Mouse (Mus musculus) gastrocnemius, postnatal 14 days (tissue): ENCODE measurements around the gene Smoc1. TPM values are rescaled to one million over a fixed set of nuclear protein-coding genes. Genes with fewer than 3 reads are reported as not detected.

Source experiments
- DNase-seq: peaks from one replicate; pipeline ENCODE4 v3.0.0; 2021; ENCODE audit warnings: mixed read lengths
- intact Hi-C: fragments of 180-260 bp; cut with DNase I; formaldehyde crosslinking; loops from one replicate; pipeline ENCODE4 v1.15.1; 2025; ENCODE audit warnings: low total_unique reads
- total RNA-seq, 2 experiments: library from RNA; stranded (reverse); gene quantifications; 2 replicates each; pipeline ENCODE4 v1.2.3; 2021

Smoc1 gene
- total RNA-seq, 2 experiments from 2014 or later = 0.71 to 1.1 TPM

- intact Hi-C loops = no loop called here
- DNase-seq = no peak
Measured at GRCm38 (mm10) chr12:81110006-81110405, 83.4 kb downstream of the Smoc1 start.

- intact Hi-C loops = no loop called here
Measured at GRCm38 (mm10) chr12:81112321-81112720, 85.7 kb downstream of the Smoc1 start.

DNA sequence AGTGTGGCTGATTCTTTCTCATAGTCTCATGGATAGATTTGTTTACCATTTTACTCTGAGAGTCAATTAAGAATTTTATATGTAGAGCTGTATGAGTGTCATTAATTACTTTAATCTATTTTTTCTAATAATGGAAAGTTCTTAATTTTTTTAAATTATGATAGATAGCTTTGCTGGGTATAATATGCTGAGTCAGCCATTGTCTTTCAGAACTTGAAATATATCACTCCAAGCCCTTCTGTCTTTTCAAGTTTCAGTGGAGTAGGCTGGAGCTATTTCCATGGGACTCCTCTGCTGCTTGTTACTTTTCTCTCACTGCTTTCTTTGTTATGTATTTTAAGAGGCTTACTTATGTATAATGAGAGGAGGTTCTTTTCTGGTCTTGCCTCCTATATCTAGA lies 93.7 kb downstream of the Smoc1 start:
- no peak for DNase-seq
- intact Hi-C loops = no loop called here

More at GRCm38 (mm10) chr12:81112321-81112720, 85.7 kb downstream of the Smoc1 start:
- DNase-seq = no peak

DNA sequence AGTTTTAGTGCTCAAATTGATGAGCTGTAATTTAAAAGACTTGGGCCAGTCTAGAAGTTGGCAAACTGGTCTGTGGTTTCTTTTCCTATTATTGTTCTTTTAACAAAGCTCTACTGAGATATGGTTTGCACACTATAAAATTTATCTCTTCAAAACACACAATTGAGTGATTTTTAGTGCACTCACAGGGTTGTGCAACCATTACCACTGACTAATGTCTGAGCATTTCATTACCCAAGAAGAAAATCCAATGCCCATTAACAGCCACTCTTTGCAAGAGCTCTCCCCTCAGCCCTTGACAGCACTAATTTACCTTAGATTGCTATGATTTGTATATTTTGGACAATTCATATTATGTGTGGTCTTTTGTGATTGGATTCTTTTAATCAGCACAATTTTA lies 97.2 kb downstream of the Smoc1 start:
- no peak for DNase-seq
- intact Hi-C loops = no loop called here

DNA sequence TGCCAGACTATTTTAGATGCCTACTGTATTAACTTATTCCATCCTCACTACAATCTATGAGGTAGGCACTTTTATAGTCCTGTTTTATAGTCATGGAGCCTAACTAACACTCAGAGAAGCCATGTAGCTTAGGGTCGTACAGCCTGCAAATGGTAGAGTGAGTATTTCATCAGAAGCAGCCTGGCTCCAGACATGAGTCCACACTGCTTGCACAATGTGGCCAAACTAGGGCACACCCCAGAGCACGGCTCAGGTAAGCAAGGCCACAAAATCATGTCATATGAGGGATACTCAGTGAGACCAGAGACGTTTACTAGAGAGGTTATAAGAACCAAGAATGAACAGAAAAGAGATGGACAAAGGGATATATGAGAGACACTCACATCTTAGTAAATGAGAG lies 100.2 kb downstream of the Smoc1 start:
- DNase-seq = no peak
- intact Hi-C loops = no loop called here

DNA sequence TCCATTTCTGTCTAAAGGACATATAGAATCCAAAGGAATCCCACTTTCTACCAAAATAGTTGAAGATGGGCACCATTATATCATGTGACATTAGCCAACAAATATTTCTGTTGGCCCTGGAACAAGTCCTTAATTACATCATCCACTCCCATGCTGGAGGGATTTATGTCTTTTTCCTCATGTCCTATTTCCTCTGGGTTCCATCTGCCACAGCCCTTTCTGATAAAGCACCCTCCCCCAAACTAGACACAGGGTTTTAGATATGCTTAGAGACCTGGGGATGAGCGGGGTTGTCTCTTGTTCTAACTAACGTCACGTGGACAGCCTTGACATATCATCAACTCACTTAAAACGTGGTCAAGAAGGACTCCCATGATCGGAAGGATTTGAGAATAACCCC lies 102.1 kb downstream of the Smoc1 start:
- intact Hi-C loops = no loop called here
- no peak for DNase-seq

- no peak for DNase-seq
- intact Hi-C loops = no loop called here
Measured at GRCm38 (mm10) chr12:81130692-81131091, 104.1 kb downstream of the Smoc1 start.

DNA sequence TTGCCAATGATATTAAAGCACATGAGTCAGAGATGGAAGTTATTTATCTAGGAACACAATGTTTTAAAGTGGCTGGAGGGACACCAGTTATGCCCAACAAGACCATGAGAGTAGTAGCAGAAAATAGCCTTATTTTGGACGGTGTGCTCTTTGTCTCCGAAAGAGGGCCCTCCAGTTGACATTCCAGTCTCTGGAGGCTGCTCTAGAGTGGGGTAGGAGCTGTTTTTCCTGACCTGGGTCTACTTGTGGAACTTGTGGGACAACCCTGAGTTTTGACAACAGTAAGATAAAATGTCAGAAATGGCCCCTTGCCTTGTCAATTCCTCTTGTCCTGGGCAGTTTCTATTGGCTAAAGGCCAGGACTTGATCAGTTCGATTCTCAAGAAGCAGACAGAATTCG lies 104.5 kb downstream of the Smoc1 start:
- no peak for DNase-seq
- intact Hi-C loops = no loop called here

DNA sequence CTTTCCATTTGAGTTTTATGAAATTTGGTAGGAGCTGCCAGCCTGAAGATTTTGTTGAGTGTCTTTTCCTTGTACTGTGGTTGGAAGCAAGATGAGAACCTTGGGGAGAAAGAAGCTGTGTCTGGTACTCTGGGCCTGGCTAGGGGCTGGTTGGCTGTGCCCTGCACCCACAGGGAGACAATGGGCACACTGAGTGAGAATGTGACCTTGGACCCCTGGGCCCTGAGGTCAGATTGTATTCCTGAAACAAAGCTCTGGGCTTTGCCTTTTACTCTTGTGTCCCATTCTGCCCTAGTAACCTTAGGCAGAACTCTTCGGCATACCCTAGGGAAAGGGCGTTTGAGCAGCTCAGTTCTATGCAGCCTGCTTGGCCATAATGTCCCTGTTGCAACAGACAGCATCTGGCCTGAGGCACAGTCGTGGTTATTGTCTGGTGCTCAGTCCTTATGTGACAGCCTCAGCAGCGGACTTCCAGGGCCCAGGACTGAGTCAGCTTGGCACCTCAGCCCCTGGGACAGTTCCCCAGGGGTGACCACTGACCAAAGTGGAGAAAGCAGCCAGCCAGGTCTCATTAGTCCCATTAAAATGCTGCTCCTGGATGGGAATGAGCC lies 106.6 kb downstream of the Smoc1 start:
- intact Hi-C loops = no loop called here
- no peak for DNase-seq

- no peak for DNase-seq
- intact Hi-C loops = no loop called here
Measured at GRCm38 (mm10) chr12:81138217-81138616, 111.6 kb downstream of the Smoc1 start.

GRCm38 (mm10) chr12:81139463-81139862 lies 112.9 kb downstream of the Smoc1 start:
- intact Hi-C loops = no loop called here
- DNase-seq = no peak

DNA sequence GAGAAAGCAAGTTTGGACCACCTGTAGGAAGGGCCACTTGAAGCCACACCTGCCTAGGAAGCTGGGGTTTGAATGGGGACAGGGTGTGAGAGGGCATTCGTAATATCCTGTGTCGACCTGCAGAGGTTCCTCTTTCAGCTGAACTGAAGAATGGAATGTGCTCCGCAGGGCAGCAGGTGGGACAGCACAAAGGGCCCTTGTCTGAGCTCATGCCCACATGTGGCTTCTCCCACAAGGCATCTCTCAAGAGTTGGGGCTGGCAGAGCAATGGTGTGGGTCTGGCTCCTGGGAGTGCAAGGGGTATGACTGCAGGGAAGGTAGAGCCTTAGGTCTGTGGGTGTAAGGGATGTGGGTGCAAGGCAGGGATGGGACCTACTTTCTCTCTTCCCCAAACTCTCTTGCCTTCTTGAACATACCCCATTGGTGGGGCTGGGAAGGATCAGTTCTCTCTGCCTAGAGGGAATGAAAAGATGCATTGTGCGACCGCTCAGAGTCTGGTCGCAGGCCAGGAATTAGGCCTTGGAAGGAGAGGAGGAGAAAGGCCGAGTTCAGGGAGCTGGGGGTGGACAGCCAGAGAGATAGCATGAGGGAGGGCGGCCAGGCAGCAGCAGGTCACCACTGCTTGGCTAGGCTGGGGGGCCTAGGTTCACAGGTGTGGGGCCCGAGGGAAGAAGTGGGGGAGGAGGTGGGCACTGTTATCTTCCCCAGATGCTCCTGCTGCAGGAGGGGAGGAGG lies 114.2 kb downstream of the Smoc1 start:
- no peak for DNase-seq
- intact Hi-C loops = no loop called here

DNA sequence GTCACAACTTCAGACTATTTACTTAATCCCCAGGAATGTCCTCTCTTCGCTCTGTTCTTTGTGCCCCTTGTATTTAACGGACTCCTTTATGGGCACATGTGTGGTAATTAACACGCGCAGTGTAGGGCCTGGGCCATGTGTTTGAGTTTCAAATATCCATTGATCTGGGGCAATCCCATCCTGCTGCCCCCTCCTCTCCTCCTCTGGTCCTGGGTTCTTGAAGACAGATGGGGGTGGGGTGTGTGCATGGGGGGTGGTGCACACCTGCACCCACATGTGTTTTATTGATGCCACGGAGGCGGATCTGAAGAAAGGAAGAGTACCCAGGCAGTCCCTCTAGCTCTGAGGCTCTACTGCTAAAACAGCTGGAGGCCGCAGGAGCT lies 114.7 kb downstream of the Smoc1 start:
- no peak for DNase-seq
- intact Hi-C loops = no loop called here

GRCm38 (mm10) chr12:81142231-81142630 lies 115.6 kb downstream of the Smoc1 start:
- intact Hi-C loops = no loop called here
- no peak for DNase-seq

DNA sequence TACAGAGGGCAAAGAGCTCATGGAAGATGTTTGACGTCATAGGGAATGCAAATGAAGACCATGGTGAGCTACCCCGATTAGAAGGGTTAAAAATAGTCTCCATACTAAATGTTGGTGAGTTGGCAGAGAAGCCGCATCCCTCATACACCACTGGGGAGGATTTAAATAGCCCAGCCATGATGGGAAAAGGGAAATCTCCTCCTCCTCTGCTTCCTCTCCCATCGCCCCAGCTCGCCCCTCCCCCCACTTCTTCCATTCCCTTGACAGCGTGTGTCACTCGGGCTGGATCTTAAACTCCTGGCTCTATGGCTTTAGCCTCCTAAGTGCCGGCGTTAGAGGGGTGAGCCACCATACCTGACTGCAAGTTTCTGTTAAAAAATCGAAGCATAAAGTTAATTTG lies 117.6 kb downstream of the Smoc1 start:
- intact Hi-C loops = no loop called here
- DNase-seq = no peak

DNA sequence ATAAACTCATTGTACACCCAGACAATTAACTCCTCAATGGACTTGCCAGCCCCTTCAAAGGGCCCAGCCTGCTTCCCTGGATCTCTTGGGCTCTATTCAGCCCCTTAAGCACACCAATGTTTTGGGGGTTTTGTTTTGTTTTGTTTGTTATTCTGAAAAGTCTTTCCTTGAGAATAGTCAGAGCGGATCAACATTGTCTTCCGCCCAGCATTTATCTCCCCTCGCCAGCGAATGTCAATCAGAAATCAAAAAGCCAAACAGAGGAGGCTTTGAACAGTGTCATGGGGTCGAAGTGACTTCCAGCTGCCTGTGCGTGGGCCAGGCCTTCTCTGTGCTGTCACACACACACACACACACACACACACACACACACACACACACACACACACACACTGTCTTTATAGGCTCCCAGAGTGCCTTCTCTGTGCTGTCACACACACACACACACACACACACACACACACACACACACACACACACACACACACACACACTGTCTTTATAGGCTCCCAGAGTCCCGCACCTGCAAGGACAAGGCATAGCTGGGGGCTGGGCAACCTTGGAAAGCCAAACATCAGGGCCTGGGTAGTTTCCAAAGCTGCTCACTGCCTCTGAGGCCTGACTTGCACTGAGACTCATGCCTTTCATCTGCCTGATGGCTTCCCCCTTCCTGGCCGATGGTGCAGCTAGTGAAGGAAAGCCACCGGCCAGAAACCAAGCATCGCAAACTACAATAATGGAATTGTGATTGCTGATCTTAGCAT lies 120.0 kb downstream of the Smoc1 start:
- DNase-seq = no peak
- intact Hi-C loops = no loop called here

DNA sequence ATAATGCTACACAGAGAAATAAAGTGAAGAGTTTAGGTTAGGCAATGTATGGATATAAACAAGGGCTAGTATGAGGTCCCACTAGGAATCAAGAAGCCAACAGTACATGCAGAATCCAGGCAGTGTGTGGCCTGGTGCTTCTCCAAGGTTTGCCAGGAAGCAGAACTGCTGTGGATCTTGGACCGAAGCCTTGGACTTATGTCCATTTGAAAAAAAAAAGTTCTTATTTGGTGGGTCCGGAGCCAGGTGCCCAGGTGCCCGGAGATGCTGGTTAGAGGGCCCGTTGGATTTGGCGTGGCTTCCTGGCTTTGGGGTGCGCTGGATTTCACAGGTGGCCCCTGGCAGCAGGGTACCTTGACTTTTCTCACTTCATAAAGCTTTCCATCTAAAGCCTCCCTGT lies 121.3 kb downstream of the Smoc1 start:
- intact Hi-C loops = no loop called here

GRCm38 (mm10) chr12:81150917-81151316 lies 124.3 kb downstream of the Smoc1 start:
- intact Hi-C loops = no loop called here
- no peak for DNase-seq

More for the DNA sequence above, 121.3 kb downstream of the Smoc1 start:
- no peak for DNase-seq

- no peak for DNase-seq
- intact Hi-C loops = no loop called here
Measured at GRCm38 (mm10) chr12:81152082-81152481, 125.5 kb downstream of the Smoc1 start.

- no peak for DNase-seq
- intact Hi-C loops = no loop called here
Measured at GRCm38 (mm10) chr12:81155675-81156074, 129.1 kb downstream of the Smoc1 start.

DNA sequence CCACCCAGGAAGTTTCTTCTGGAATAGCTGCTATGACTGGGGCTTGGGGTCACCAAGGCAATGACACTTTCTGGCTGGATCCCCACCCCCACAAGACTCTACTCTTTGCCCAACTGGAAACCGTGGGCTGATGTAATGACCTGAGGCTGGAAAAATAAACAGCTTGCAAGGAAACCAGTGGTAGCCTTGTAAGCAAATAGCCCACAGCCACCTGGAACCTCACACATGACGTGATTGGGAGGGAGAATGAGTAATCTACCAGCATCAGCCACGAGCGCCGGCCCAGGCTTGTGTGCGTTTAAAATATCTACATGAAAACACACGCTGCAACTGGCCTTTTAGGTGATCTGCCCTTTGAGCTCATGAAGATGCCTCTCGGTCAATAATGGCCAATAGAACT lies 130.2 kb downstream of the Smoc1 start:
- DNase-seq = no peak
- intact Hi-C loops = no loop called here
